Mouse (Mus musculus) ovary, adult 18-20 months (tissue): ENCODE data around the gene Hgfac.

Source experiments
- DNase-seq: peaks from one replicate; pipeline ENCODE4 v3.0.0; 2022; ENCODE audit warnings: low spot score, mixed read lengths

Hgfac gene

DNA sequence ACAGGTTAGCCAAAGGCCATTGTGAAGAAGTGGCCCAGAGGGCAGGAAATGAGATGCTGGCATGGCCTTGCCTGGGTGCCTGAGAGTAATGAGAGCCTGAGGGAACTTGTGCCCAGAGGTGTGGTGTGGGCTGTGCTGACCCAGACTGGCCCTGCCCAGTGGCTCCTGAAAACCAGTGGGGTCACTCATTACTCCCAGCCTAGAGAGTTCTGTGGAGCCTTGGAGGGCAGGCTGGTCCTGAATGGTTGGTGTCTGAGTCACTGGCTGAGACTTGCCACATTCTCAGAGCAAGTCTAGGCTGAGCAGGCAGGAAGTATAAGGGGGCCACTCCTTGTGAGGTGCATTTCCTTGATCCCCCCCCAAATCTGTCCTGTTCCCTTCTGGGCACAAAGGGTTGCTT is 3.9 kb upstream of the Hgfac start:
- no peak for DNase-seq

DNA sequence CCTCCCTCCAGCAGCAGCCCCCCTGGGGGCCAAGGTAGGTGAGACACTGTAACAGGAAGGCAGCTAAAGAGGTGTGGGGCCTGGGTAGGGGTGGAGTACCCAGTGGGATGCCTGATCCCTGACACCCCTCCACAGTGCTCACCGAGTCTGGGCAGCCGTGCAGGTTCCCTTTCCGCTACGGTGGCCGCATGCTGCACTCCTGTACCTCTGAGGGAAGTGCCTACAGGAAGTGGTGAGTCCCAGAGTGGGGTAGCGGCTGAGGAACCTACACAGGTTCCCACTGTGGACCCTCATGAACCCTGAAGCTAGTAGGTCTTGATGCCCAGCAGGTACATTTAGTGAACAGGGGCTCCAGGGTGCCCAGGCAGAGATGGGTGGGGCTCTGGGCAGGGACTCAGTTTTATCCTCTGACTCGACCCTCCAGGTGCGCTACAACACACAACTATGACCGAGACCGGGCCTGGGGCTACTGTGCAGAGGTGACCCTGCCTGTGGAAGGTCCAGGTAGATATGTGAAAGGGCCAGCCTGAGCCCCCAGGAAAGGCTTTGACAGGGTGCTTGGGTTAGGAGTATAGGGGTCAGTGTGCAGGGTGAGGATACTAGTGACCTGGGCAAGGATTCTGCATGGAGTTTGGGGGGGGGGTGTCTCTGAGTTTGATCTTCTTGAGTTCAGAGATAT is 1.3 kb downstream of the Hgfac start:
- DNase-seq, result no peak

DNA sequence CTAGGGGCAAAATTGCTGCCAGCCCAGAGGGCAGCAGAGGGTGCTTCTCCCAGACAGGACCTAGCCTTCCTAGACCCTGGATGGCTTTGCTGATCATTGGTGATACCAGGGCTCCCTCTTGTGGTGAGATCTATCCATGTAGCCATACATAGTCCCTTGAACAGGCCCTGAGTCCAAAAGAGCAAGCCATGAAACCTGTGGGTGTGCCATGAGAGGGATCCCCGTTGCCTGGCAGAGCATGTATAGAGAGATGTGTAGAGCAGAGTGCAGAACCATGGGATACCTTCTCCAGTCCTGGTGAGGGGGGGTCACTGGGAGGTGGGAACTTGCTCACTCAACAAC is 1.8 kb downstream of the Hgfac start:
- peak; percentile 48 for DNase-seq

DNA sequence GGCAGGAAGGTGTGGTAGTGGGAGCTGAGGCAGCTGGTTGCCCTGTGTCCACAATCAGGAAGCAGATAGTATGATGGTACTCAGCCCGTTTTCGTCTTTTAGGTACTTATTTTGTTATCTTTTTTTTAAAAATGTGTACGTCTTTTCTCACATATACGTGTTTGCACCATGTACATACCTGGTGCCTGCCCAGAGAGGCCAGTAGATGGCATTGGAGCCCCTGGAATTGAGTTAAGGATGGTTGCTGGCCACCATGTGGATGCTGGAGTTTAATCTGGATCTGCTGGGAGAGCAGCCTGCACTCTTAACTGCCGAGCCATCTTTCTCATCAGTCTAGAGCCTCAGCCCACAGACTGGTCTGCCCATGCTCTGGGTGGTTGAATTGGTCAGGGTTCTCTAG is 9.2 kb downstream of the Hgfac start:
- DNase-seq, result no peak

DNA sequence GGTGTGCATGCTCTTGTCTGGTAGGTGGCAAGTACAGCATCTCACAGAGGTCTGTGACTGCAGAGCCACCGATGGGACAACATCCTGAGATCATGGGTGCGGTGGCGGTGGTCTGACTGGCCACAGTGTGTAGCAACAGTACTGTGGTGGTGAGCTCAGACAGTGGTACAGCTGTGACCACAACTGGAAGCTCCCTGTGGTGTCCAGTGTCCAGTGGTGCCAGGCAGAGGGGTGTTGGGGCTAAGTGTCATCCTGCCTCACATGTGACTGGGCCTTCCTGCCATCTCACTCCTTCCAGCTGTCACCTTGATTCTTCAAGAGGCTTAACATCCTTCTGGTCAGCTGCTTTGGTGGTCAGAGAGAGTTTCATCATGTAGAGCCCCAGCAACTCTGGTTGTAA is 13.3 kb downstream of the Hgfac start:
- DNase-seq, result no peak

DNA sequence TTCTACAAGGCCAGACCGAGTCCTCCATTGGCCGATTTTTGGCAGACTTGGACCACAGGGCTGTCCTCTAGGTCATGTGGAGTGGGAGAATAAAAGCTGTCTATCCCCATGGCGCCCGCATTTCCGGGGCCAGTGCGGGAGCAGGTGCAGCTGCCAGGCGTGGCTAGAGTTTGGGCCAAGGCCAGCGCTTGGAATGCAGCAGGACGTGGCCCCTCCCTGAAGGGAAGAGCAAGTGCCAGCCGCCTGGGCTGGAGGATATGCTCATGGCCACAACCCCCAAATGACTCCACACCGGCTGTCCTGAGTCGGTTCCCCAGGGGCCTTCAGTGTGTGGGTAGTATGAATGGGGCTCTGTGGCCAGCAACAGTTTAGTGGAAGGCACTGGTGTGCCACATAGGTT is 13.8 kb downstream of the Hgfac start:
- DNase-seq, result peak; percentile 65

DNA sequence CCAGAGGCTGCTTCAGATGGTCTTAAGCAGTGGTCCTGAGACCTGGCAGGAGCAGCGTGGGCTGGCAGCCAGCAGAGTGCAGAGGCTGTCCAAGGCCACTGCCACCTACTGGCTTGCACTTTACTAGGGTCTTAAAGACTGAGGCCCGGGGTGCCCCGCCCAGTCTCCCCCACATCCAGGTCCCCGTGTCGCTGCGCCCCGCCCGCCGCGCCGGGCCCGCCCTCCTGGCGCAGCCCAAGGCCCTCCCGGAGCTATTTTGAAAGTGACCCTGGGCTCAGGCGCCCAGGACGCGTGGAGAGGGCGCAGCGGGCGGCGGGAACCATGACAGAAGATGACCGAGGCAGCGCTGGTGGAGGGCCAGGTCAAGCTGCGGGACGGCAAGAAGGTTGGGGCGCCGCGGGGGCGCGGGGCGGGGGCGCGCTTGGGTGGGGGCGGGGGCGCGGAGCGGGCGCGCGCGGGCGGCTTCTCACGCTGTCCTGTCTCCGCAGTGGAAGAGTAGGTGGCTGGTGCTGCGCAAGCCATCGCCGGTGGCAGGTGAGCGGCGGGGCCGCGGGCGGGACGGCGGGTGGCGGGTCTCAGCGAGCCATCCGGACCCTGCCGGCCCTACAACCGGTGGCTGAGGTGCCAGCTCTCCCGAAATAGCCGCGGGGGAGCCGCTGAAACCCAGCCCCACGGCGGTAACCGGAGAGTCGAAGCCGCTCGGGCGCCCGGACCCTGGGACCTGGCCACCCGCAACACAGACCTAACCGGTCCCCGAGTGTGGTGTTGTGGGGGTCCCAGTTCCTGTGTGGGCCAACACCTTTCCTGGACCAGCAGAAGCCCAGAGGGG is 15.5 kb downstream of the Hgfac start, which contains the start of gene Dok7:
Gene Dok7 (plus strand): TSS at position 163 of the 829 bp plus-strand sequence.
- peak; percentile 73 for DNase-seq

DNA sequence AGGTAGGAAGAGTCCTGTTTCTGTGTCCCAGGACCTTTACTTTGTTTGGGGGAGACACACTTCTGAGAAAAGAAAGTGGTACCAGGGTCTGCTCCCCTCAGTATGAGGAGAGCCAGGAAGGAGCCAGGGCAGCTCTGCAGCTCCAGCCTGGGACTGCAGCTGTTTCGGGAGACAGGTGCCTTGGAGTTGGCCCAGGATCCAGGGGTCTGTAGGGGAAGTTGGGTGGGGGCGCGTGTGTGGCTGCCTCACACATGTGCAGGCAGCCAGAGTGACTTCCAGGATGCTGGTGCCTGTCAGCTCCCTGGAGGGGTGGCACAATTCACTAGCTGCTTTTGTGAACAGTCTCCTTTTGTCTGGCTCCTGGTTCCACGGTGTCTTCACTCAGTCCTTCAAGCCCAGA is 16.3 kb downstream of the Hgfac start:
- no peak for DNase-seq

DNA sequence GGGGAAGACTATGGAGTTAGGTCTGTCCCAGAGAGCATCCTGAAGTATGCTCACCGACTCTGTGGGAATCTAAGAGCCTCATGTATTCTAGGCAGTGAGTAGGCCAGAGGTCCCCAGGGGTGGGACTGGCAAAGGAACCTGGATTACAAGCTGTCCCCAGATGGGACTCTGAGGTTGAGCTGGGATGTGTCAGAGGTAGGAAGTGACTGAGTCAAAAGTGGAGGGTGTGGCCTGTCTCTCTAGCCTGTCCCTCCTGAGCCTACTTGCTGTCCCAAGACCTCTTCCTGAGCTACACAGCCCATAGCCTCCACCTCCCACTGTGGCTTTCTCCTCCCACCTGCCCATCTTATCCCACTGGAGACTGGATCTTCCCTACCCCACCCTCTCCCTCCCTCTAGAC is 16.9 kb downstream of the Hgfac start:
- no peak for DNase-seq

DNA sequence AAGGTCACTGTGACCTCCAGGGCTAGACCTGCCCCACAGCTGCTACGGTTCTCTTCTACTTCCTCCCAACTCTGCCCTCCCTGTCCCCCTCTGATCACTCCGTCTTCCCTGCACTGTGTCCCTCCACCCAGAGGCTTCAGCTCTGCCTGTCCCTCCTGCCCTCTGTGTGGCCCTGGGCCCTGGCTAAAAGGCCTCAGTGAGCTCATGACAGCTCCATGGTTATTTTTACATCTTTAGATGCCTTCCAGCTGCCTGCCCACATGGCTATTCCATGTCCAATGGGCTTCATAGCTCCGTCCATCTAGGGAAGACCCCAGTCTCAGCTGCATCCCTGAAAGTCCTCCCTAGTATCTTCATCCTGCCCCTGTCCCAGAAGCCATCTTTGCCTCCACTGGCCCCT is 18.8 kb downstream of the Hgfac start:
- no peak for DNase-seq

DNA sequence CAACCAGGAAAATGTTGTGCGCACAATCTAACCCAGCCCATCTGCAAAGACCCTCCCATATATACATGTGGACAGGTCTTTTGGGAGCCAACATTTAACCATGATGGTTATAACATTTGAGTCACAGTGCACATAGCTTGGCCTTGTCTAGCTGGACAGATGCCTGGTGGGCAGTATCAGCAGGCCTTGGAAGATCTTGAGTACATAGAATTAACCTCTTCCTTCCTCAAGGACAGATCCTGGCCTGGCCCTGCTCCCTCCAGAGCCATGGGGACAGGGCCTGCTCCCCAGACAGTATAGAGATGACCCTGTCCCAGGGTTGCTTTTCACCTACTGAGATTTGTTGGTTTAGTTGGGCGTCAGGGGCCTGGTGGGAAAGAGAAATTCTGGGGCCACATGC is 28.5 kb downstream of the Hgfac start:
- peak; percentile 34 for DNase-seq

DNA sequence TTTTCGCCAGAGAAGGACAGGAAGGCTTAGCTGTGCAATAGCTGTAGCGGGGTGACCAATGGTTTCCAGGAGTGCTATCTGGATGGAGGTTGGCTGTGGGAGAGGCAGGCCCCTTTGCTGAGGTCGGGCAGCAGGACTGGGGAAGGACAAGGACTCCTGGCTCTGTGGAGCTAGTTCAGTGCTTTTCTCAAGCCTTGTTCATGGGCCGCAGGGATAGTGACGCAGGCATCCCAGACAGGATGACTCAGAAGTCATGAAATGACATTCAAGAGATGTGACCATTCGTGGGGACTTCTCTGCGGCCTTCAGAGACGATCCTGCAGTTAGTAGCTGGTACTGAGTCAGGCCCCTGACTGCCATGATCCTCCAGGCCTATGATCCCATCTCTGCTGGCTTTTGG is 29.0 kb downstream of the Hgfac start:
- no peak for DNase-seq

DNA sequence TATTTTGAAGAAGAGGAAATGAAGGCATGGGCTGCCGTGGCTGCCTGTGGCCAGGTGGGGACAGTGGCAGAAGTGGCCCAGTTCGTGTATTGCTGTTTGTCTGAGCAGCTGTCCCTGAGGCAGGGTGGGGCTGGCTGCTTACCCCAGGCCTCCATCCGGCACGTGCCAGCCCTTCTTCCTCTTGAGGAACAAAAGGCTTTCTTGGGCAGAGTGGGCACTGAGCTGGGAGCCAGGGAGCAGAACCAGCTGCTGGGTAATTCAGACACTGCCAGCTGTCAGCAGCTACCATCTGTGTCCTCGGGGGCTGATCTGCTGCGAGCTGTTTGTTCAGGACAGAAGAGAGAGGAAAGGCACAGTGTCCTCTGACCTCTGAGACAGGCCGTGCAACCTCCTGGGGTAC is 29.6 kb downstream of the Hgfac start:
- no peak for DNase-seq

DNA sequence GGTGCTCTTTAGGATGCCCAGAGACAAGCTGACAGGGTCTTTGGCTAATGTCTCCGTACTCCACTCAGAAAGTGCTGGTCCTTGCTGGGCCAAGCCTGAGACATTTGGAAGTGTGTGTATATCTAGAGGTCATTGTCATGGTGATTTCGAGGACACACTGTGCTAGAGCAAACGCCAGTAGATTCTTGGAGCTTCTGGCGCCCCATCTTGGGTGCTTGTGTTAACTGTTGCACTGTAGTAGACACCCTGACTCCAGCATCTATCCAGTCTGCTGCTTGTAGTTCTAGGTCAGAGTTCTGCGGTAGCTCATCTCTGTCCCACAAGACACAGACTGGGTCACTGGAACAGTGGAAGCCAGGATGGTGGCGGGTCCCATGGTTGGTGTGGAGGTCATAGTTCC is 30.5 kb downstream of the Hgfac start:
- no peak for DNase-seq

DNA sequence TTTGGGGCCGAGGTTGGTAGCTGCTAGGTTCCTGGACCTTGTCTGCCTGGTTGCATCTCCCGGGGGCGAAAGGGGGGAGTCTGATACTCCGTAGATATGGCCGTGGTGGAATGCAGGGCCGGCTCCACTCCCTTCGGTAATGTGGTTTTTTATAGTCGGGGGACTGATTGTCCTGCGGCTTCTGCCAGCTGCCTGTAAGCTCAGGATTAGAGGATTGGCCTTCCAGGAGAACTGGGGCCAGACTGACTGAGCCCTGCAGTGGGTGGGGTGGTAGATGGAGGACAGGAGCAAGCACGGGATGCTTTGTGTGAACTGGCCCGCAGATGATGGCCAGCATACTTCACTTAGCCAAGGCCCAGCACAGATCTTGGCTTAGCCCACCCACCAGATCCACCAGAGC is 31.9 kb downstream of the Hgfac start:
- DNase-seq, result no peak

DNA sequence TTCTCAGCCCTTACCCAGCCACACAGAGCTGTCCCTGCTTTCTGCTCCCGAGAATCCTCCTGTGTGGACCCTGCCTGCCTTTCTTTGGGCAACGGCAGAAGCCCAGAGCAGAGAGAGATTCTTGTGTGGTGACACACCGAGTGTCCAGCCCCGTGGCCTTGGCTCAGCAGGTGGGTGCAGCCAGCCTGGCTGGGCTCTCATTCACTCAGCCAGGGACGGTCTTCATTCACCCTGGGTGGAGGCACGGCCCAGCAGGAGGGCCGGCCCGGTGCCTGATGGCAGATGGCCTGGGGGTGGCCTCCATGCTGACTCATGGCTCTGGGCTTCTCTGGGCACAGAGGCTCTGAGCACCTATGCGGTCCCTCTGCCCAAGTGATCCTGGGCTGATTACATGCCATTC is 32.7 kb downstream of the Hgfac start:
- peak; percentile 37 for DNase-seq

DNA sequence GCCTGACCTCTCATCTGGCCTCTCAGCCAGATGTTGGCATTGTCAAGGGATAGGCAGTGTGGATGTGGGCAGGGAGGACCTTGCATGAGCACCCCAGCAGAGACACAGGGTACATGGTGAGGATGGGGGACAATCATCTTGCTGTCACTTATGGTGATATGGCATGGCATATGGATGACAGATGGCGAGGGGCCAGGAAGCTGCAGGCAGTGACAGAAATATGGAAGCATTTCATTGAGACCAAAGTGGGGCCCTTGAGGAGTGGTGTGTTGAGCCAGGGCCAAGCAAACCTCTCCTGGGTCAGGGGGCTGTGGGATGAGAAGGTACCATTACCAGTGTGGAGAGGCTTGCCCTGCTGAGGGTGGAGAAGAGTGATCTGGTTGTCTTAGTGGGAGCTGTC is 35.1 kb downstream of the Hgfac start:
- DNase-seq, result no peak

DNA sequence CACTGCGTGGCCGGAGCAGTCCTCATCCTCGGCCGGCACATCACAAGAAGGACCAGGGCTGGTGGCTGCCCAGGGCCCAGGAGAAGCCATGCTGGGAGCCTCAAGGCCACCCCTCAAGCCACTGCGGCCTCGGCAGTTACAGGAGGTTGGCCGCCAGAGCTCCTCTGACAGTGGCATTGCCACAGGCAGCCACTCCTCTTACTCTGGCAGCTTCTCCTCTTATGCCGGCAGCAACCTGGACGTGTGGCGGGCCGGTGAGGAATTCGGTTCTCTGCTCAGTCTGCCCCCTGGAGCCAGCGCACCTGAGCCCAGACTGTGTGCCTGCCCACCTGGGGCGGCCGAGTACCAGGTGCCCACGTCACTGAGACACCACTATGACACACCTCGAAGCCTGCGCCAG is 37.8 kb downstream of the Hgfac start:
- DNase-seq, result no peak

DNA sequence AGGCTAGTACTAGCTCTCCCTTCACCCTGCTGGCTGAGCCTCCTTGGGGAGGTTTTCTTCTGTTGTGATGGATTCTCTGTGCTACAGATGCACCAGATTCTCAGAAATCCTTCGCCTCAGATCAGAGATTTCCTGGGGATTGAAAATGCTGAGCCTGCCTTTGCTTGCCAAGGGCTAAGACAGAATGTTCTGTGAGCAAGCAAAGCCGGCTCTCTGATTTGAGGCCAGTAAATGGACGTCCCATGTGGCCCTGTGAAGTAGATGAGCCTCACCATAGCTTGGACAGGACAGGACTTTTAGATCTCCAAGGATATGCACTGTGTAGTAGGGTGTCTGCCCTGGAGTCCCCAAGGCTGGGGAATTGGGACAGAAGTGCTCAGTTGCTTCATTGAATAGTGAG is 43.6 kb downstream of the Hgfac start:
- DNase-seq, result no peak

DNA sequence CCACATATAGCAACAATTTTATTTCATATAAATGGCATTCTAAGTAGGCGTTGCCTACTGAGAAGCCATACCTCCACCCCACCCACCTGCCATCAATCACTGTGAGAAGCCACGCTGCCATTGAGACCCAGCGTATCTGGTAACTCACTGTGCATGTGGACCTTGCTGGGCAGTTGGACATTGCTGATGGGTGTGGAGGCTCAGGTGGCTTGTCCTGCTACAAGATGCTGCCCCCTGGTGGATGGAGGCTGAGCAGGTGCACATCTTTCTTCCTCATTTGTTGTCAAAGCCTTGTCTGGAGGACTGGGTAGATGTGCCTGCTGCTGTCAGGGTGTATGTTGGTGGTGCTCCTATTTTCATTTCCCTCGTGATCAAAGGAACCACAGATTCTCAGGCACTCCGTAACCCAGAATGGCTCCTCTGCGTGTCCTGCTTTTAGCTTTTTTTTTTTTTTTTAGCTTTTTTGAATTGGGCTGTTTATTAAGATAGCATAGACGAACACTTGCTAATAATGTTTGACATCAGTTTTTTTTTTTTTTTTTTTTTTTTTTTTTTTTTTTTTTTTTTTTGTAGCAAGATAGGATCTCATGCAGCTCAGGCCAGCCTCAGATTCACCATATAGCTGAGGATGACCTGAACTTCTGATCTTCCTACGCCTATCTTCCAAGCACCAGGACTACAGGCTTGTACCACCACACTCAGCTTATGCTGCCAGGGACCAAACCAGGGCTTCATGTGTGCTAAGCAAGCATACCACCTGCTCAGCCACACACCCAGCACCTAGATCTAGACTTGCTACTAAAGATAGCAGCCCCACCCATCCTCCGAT is 47.7 kb downstream of the Hgfac start:
- peak; percentile 43 for DNase-seq

DNA sequence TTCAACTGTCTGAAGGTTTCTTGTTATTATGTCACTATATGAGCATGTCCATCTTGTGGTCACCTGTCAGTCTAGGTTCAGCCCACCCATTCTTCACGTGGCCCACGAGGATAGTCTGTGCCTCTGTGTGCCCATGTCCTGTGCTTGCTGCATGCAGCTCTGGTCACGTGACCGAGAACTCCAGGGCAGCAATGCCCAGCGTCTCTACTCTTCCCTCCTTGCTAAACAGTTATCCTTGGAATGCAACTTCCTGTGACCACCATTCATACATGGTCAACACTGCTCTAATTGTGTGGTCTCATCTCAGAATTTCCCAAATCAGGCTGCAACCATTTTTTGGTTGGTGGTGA is 48.3 kb downstream of the Hgfac start:
- DNase-seq, result no peak

DNA sequence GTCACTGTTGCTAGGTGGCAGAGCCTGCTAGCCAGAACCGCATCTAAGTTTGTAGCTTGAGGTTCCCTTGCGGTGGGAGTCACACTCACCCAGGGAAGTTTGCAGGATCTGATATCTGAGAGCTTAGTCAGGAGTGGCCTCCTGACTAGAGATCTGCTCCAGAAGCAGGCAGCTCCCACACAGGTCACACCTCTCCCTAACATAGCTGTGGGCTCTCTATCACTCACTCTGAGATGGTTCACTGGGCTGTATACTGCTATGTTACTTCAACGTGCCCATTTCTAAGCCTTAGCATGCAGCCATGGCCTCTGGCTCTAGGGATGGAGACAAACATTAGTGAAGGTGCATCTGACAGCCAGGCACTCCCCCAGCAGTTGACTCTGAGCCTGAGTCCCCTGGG is 50.3 kb downstream of the Hgfac start:
- DNase-seq, result no peak
